Mouse (Mus musculus) forebrain, embryonic 16.5 days (tissue): ENCODE results near the gene Ankrd13d. TPM values are rescaled to one million over a fixed set of nuclear protein-coding genes. Genes with fewer than 3 reads are reported as not detected.

ENCODE experiments used
- ATAC-seq: fragments of 200-750 bp; cut with Nextera tagmentation; 2 replicates; pipeline ENCODE4 v1.8.0; 2017; ENCODE audit warnings: mild to moderate bottlenecking, moderate library complexity
- H3K27ac ChIP-seq: fragments of 300-500 bp; sonication (generic); 2 replicates; pipeline ENCODE4 v1.5.1; 2014; ENCODE audit warnings: low read length, control low read depth
- H3K27me3 ChIP-seq: fragments of 300-500 bp; sonication (generic); replicated peaks from 2 replicates; pipeline ENCODE4 v1.6.1; 2014; ENCODE audit warnings: low read length; ENCODE audit not compliant: control insufficient read depth, insufficient read depth
- H3K36me3 ChIP-seq: fragments of 300-500 bp; sonication (generic); 2 replicates; pipeline ENCODE4 v1.6.1; 2014; ENCODE audit not compliant: control insufficient read depth, insufficient read depth
- H3K4me1 ChIP-seq: fragments of 300-500 bp; sonication (generic); replicated peaks from 2 replicates; pipeline ENCODE4 v1.6.1; 2014; ENCODE audit warnings: low read length; ENCODE audit not compliant: control insufficient read depth, insufficient read depth
- H3K4me2 ChIP-seq: fragments of 300-500 bp; sonication (generic); 2 replicates; pipeline ENCODE4 v1.6.1; 2014; ENCODE audit warnings: mild to moderate bottlenecking, low read length, control low read depth
- H3K4me3 ChIP-seq: fragments of 300-500 bp; sonication (generic); replicated peaks from 2 replicates; pipeline ENCODE4 v1.5.1; 2014; ENCODE audit warnings: mild to moderate bottlenecking, low read length, control low read depth
- H3K9ac ChIP-seq: fragments of 300-500 bp; sonication (generic); replicated peaks from 2 replicates; pipeline ENCODE4 v1.6.1; 2014; ENCODE audit warnings: low read depth, low read length, control low read depth
- H3K9me3 ChIP-seq: fragments of 300-500 bp; sonication (generic); 2 replicates; pipeline ENCODE4 v1.6.1; 2016; ENCODE audit warnings: low read length; ENCODE audit not compliant: control insufficient read depth
- WGBS: fragments of 180-500 bp; shearing (Covaris S2); extraction: QIAGEN DNeasy Blood & Tissue Kit; methylation state at CpG from one replicate; pipeline ENCODE4 v1.1.7; 2014; 5-methylcytosine and 5-hydroxymethylcytosine counted together
- polyA plus RNA-seq: library from polyadenylated mRNA; unstranded; fragments of >200 nt; fragmentation: Nextera tagmentation; extraction: Ambion mirVana; gene quantifications from 2 replicates; pipeline ENCODE4 v1.2.1, GENCODE M21; 2015

Gene Ankrd13d
- 24.0 and 38.6 TPM in 2 replicates for polyA plus RNA-seq

- peaks cover 18% of the 10 kb centered on the region; the same call in 1 of the 2 replicates for H3K36me3 ChIP-seq
- no peaks in the 10 kb centered on the region for H3K27me3 ChIP-seq
- peak; percentile 96 for ATAC-seq
- under 1% methylated on average over 43 of the region's 50 CpGs for WGBS
- peaks cover 3% of the 10 kb centered on the region; the same call in 1 of the 2 replicates for H3K9me3 ChIP-seq
- H3K4me3 ChIP-seq: peak within 1 kb of the TSS; percentile 68
- H3K4me1 ChIP-seq: peaks cover 10% of the 10 kb centered on the region
- H3K27ac ChIP-seq: peak within 1 kb of the TSS; percentile 28; the same call in 1 of the 2 replicates
- H3K9ac ChIP-seq: peak within 1 kb of the TSS; percentile 77
- H3K4me2 ChIP-seq: peak within 1 kb of the TSS; percentile 73
Observed at GRCm38 (mm10) chr19:4282898-4283553, at the start of gene Ankrd13d. TSS of gene Ankrd13d (minus strand) at chr19:4283137.

- no peaks in the 10 kb centered on the region for H3K9me3 ChIP-seq
- H3K4me3 ChIP-seq: peak overlapping the region; percentile 59
- H3K27ac ChIP-seq: no peak overlapping the region; the same call in 1 of the 2 replicates
- peak overlapping the region; percentile 72 for H3K9ac ChIP-seq
- H3K36me3 ChIP-seq: peaks cover 17% of the 10 kb centered on the region
- peaks cover 25% of the 10 kb centered on the region for H3K4me1 ChIP-seq
- no peak for ATAC-seq
- peak overlapping the region; percentile 88 for H3K4me2 ChIP-seq
- no peaks in the 10 kb centered on the region for H3K27me3 ChIP-seq
- 0% methylated on average over 4 of the region's 4 CpGs for WGBS
Observed at GRCm38 (mm10) chr19:4332653-4333052, 49.7 kb upstream of the Ankrd13d start.

GRCm38 (mm10) chr19:4331273-4331672 is 48.3 kb upstream of the Ankrd13d start:
- Histone ChIP-seq H3K27me3 (no peaks in the 10 kb centered on the region), H3K4me3 (no peak overlapping the region), H3K4me2 (no peak overlapping the region), H3K4me1 (peaks cover 25% of the 10 kb centered on the region), H3K36me3 (peaks cover 24% of the 10 kb centered on the region), H3K9ac (no peak overlapping the region), H3K9me3 (no peaks in the 10 kb centered on the region), H3K27ac (no peak overlapping the region)
- ATAC-seq: no peak
- 95% methylated on average over 3 of the region's 3 CpGs for WGBS

- H3K4me2 ChIP-seq: no peak overlapping the region
- no peak overlapping the region for H3K9ac ChIP-seq
- WGBS: 93% methylated on average over 2 of the region's 2 CpGs
- no peaks in the 10 kb centered on the region for H3K9me3 ChIP-seq
- H3K36me3 ChIP-seq: peaks cover 24% of the 10 kb centered on the region
- H3K4me1 ChIP-seq: peaks cover 25% of the 10 kb centered on the region
- H3K27ac ChIP-seq: no peak overlapping the region
- no peak for ATAC-seq
- no peaks in the 10 kb centered on the region for H3K27me3 ChIP-seq
- H3K4me3 ChIP-seq: no peak overlapping the region
Observed at GRCm38 (mm10) chr19:4330603-4331002, 47.7 kb upstream of the Ankrd13d start.

GRCm38 (mm10) chr19:4328737-4329304 is 45.9 kb upstream of the Ankrd13d start:
- Histone ChIP-seq H3K4me3 (no peak overlapping the region), H3K4me1 (peaks cover 15% of the 10 kb centered on the region), H3K4me2 (no peak overlapping the region), H3K36me3 (peaks cover 29% of the 10 kb centered on the region), H3K9me3 (no peaks in the 10 kb centered on the region), H3K9ac (no peak overlapping the region), H3K27me3 (no peaks in the 10 kb centered on the region), H3K27ac (no peak overlapping the region)
- 95% methylated on average over 8 of the region's 8 CpGs for WGBS
- ATAC-seq: no peak

- Histone ChIP-seq H3K4me2 (no peak overlapping the region), H3K9me3 (no peaks in the 10 kb centered on the region), H3K27me3 (no peaks in the 10 kb centered on the region), H3K9ac (no peak overlapping the region), H3K4me3 (no peak overlapping the region), H3K4me1 (peaks cover 6% of the 10 kb centered on the region), H3K36me3 (peaks cover 35% of the 10 kb centered on the region), H3K27ac (no peak overlapping the region)
- ATAC-seq: no peak
- WGBS: 68% methylated on average over 1 of the region's 1 CpGs
Observed at GRCm38 (mm10) chr19:4326881-4327280, 43.9 kb upstream of the Ankrd13d start.

- 95% methylated on average over 3 of the region's 3 CpGs for WGBS
- no peaks in the 10 kb centered on the region for H3K9me3 ChIP-seq
- H3K9ac ChIP-seq: no peak overlapping the region
- H3K27me3 ChIP-seq: no peaks in the 10 kb centered on the region
- H3K4me2 ChIP-seq: no peak overlapping the region
- peaks cover 40% of the 10 kb centered on the region for H3K36me3 ChIP-seq
- H3K4me3 ChIP-seq: no peak overlapping the region
- ATAC-seq: no peak
- H3K27ac ChIP-seq: no peak overlapping the region
- no peaks in the 10 kb centered on the region for H3K4me1 ChIP-seq
Observed at GRCm38 (mm10) chr19:4326106-4326505, 43.2 kb upstream of the Ankrd13d start.

GRCm38 (mm10) chr19:4322134-4322533 is 39.2 kb upstream of the Ankrd13d start:
- WGBS: 92% methylated on average over 3 of the region's 3 CpGs
- Histone ChIP-seq H3K4me1 (no peaks in the 10 kb centered on the region), H3K36me3 (peaks cover 50% of the 10 kb centered on the region), H3K27me3 (no peaks in the 10 kb centered on the region), H3K4me3 (no peak overlapping the region), H3K9me3 (no peaks in the 10 kb centered on the region), H3K4me2 (no peak overlapping the region), H3K27ac (no peak overlapping the region), H3K9ac (no peak overlapping the region)
- no peak for ATAC-seq

- Histone ChIP-seq H3K4me2 (no peak overlapping the region), H3K9ac (no peak overlapping the region)
Observed at GRCm38 (mm10) chr19:4321622-4322021, 38.7 kb upstream of the Ankrd13d start.

More at GRCm38 (mm10) chr19:4321622-4322021, 38.7 kb upstream of the Ankrd13d start:
- no peaks in the 10 kb centered on the region for H3K9me3 ChIP-seq
- no peaks in the 10 kb centered on the region for H3K27me3 ChIP-seq
- ATAC-seq: no peak
- H3K4me3 ChIP-seq: no peak overlapping the region
- peaks cover 47% of the 10 kb centered on the region for H3K36me3 ChIP-seq
- WGBS: 100% methylated on average over 1 of the region's 1 CpGs
- no peak overlapping the region for H3K27ac ChIP-seq
- H3K4me1 ChIP-seq: no peaks in the 10 kb centered on the region
